Mouse (Mus musculus) G1E (cell line): Measurements from ENCODE around the gene Mdfi.

ENCODE experiments used
- CTCF ChIP-seq: IDR thresholded peaks from 2 replicates; pipeline ENCODE4 v1.5.1; 2012; ENCODE audit warnings: low read depth, low read length, inconsistent platforms, mixed read lengths
- GATA1 ChIP-seq: IDR thresholded peaks from 2 replicates; pipeline ENCODE4 v1.6.1; 2012; ENCODE audit warnings: borderline replicate concordance, low read length, inconsistent platforms, mixed read lengths
- GATA2 ChIP-seq: IDR thresholded peaks from 2 replicates; pipeline ENCODE4 v1.6.1; 2012; ENCODE audit warnings: low read depth, low read length, inconsistent platforms, borderline replicate concordance
- TAL1 ChIP-seq: conservative IDR thresholded peaks from 2 replicates; pipeline ENCODE4 v1.6.1; 2012; ENCODE audit warnings: low read depth, low read length, inconsistent platforms, mixed read lengths

DNA sequence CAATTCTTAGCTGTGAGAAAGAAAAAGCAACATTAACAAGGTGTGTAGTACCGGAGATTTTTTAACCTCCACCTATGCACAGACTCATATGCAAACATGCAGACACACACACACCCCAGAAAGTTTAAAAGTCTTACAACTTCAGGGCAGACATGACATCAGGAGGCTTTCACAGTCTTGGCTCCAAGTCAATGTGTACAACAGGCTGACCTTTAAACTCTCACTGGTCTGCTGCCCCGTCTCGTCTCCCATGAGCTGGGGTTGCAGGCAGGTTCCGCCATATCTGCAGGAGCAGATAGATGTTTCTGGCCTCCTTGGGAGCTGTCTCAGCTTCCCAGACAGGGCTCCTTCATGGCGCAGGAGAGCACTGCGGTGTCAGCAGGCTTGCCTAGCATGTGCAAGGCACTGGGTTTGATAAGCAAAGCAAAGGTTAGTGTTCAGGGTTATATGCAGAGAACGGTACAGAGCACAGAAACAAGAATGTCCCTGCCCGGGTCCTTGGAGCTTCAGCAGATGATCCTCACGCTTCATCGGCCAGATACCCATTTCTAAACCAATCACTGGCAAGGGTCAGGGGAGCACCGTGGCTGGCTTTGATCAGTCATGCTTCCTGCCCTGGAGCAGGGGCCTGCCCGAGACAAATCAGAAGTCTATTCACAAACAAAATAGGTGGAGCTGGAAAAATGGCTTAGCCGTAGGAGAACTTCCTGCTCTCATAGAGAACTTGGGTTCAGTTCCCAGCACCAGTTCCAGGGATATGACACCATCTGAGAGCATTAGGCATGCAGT lies 29.2 kb downstream of the Mdfi start:
- TF ChIP-seq GATA2 (no peak), CTCF (no peak), TAL1 (no peak), GATA1 (no peak)
